Mouse (Mus musculus) kidney, adult 2 months (tissue): ENCODE results near the gene Metrn.

Experiments used
- CTCF ChIP-seq: fragments of 200-500 bp; conservative IDR thresholded peaks from 2 replicates; pipeline ENCODE4 v1.5.1; 2011; ENCODE audit warnings: low read depth, mild to moderate bottlenecking, control low read depth, low read length, moderate library complexity, mixed read lengths; ENCODE audit not compliant: insufficient read depth, insufficient read length
- POLR2A ChIP-seq: fragments of 200-500 bp; IDR thresholded peaks from one replicate; pipeline ENCODE4 v1.6.1; 2011; ENCODE audit warnings: low read depth, low read length, control low read depth

DNA sequence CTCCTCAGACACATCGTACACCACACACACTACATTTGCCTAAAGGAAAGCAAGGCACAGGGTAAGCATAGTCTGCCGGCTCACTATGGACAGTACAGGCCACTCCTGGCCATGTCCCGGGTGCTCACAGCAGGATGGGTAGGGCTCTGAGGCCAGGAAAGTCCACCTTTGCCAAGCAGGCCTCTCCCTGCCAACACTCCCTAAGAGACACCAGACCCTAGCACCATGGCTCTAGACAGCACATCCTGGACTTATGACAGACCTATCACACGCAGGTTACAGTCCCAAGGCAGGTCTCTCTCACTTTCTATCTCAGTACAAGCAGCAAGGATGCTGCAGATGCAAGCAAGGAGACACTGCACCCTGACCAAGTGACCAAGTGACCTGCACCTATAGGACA is 46.2 kb upstream of the Metrn start:
- TF ChIP-seq POLR2A (no peak), CTCF (no peak)
